Mouse (Mus musculus) kidney, adult 2 months (tissue): ENCODE results near the gene Mtmr12. TPM values are rescaled to one million over a fixed set of nuclear protein-coding genes. Genes with fewer than 3 reads are reported as not detected.

Source experiments
- DNase-seq: peaks from one replicate; pipeline ENCODE4 v3.0.0; 2021
- H3K27ac ChIP-seq: fragments of 200-500 bp; 2 replicates; pipeline ENCODE4 v1.5.1; 2012; ENCODE audit warnings: low read depth, low read length, control low read depth, inconsistent platforms; ENCODE audit not compliant: insufficient read depth
- H3K27me3 ChIP-seq: fragments of 200-500 bp; replicated peaks from 2 replicates; pipeline ENCODE4 v1.6.1; 2012; ENCODE audit warnings: mild to moderate bottlenecking, moderate library complexity, low read length, inconsistent platforms; ENCODE audit not compliant: control insufficient read depth, insufficient read depth
- H3K36me3 ChIP-seq: fragments of 200-500 bp; 2 replicates; pipeline ENCODE4 v1.6.1; 2012; ENCODE audit warnings: mild to moderate bottlenecking, moderate library complexity, low read length, inconsistent platforms; ENCODE audit not compliant: control insufficient read depth, insufficient read depth
- H3K4me1 ChIP-seq: fragments of 200-500 bp; 2 replicates; pipeline ENCODE4 v1.6.1; 2011; ENCODE audit warnings: low read length; ENCODE audit not compliant: control insufficient read depth, insufficient read depth
- H3K4me3 ChIP-seq: fragments of 200-500 bp; 2 replicates; pipeline ENCODE4 v1.5.1; 2011; ENCODE audit warnings: mild to moderate bottlenecking, low read depth, low read length, control low read depth; ENCODE audit not compliant: insufficient read depth
- CTCF ChIP-seq: fragments of 200-500 bp; conservative IDR thresholded peaks from 2 replicates; pipeline ENCODE4 v1.5.1; 2011; ENCODE audit warnings: low read depth, mild to moderate bottlenecking, control low read depth, low read length, moderate library complexity, mixed read lengths; ENCODE audit not compliant: insufficient read depth, insufficient read length
- POLR2A ChIP-seq: fragments of 200-500 bp; IDR thresholded peaks from one replicate; pipeline ENCODE4 v1.6.1; 2011; ENCODE audit warnings: low read depth, low read length, control low read depth
- WGBS: fragments of 180-500 bp; shearing (Covaris S2); methylation state at CpG from one replicate; pipeline ENCODE4 v1.1.7; 2018; 5-methylcytosine and 5-hydroxymethylcytosine counted together
- polyA plus RNA-seq: library from polyadenylated mRNA; depleted of rRNA; stranded (reverse); fragments of >200 nt; gene quantifications from 2 replicates; pipeline ENCODE4 v1.2.3, GENCODE M21; 2012

Gene Mtmr12
- polyA plus RNA-seq, 1 experiment: 28.1 TPM

- WGBS: 66% methylated on average over 5 of the region's 6 CpGs
These were observed 96.9 kb downstream of the Mtmr12 start for GRCm38 (mm10) chr15:12301771-12302170.

GRCm38 (mm10) chr15:12306188-12307071, 101.6 kb downstream of the Mtmr12 start:
- Histone ChIP-seq H3K4me1 (no peaks in the 10 kb centered on the region), H3K27ac (no peak overlapping the region), H3K27me3 (no peaks in the 10 kb centered on the region), H3K4me3 (no peak overlapping the region), H3K36me3 (no peaks in the 10 kb centered on the region)
- TF ChIP-seq POLR2A: no peak
- TF ChIP-seq CTCF: no peak
- 56% methylated on average over 8 of the region's 8 CpGs for WGBS
- no peak for DNase-seq

More at GRCm38 (mm10) chr15:12301771-12302170, 96.9 kb downstream of the Mtmr12 start:
- Histone ChIP-seq H3K36me3 (no peaks in the 10 kb centered on the region), H3K27ac (no peak overlapping the region), H3K27me3 (no peaks in the 10 kb centered on the region), H3K4me3 (no peak overlapping the region), H3K4me1 (peaks cover 11% of the 10 kb centered on the region; the same call in 1 of the 2 replicates)
- DNase-seq: no peak
- TF ChIP-seq POLR2A: no peak
- TF ChIP-seq CTCF: no peak

GRCm38 (mm10) chr15:12307114-12307513, 102.3 kb downstream of the Mtmr12 start:
- H3K27ac ChIP-seq: no peak overlapping the region
- no peak overlapping the region for H3K4me3 ChIP-seq
- no peaks in the 10 kb centered on the region for H3K36me3 ChIP-seq
- H3K27me3 ChIP-seq: no peaks in the 10 kb centered on the region
- DNase-seq: no peak
- TF ChIP-seq POLR2A: no peak
- TF ChIP-seq CTCF: no peak
- H3K4me1 ChIP-seq: no peaks in the 10 kb centered on the region
- WGBS: 75% methylated on average over 4 of the region's 4 CpGs

- 92% methylated on average over 5 of the region's 5 CpGs for WGBS
These were observed 103.7 kb downstream of the Mtmr12 start for GRCm38 (mm10) chr15:12308539-12308938.

GRCm38 (mm10) chr15:12310676-12311075, 105.8 kb downstream of the Mtmr12 start:
- no peaks in the 10 kb centered on the region for H3K27me3 ChIP-seq
- H3K27ac ChIP-seq: no peak overlapping the region
- DNase-seq: no peak
- no peaks in the 10 kb centered on the region for H3K4me1 ChIP-seq
- TF ChIP-seq POLR2A (no peak), CTCF (no peak)
- H3K4me3 ChIP-seq: no peak overlapping the region
- H3K36me3 ChIP-seq: no peaks in the 10 kb centered on the region
- 85% methylated on average over 4 of the region's 4 CpGs for WGBS

More at GRCm38 (mm10) chr15:12308539-12308938, 103.7 kb downstream of the Mtmr12 start:
- Histone ChIP-seq H3K27me3 (no peaks in the 10 kb centered on the region), H3K36me3 (no peaks in the 10 kb centered on the region), H3K4me1 (no peaks in the 10 kb centered on the region), H3K27ac (no peak overlapping the region), H3K4me3 (no peak overlapping the region)
- DNase-seq: no peak
- TF ChIP-seq CTCF: no peak
- no peak for TF ChIP-seq POLR2A

- no peaks in the 10 kb centered on the region for H3K27me3 ChIP-seq
- no peak for DNase-seq
- no peak for TF ChIP-seq CTCF
- no peak for TF ChIP-seq POLR2A
- no peak overlapping the region for H3K27ac ChIP-seq
- 92% methylated on average over 7 of the region's 7 CpGs for WGBS
- H3K4me3 ChIP-seq: no peak overlapping the region
- H3K4me1 ChIP-seq: no peaks in the 10 kb centered on the region
- H3K36me3 ChIP-seq: no peaks in the 10 kb centered on the region
These were observed 106.6 kb downstream of the Mtmr12 start for GRCm38 (mm10) chr15:12311465-12311864.

- H3K27me3 ChIP-seq: no peaks in the 10 kb centered on the region
- TF ChIP-seq CTCF (no peak), POLR2A (no peak)
- H3K27ac ChIP-seq: no peak overlapping the region
- no peaks in the 10 kb centered on the region for H3K36me3 ChIP-seq
- no peak for DNase-seq
- no peaks in the 10 kb centered on the region for H3K4me1 ChIP-seq
- H3K4me3 ChIP-seq: no peak overlapping the region
- WGBS: 6% methylated on average over 1 of the region's 1 CpGs
These were observed 108.4 kb downstream of the Mtmr12 start for GRCm38 (mm10) chr15:12313255-12313654.
